In genomic region chr15:79439386-79439785, GRCm38 (mm10) we compare ENCODE assay signal across 10 mouse cellular contexts. TPM values are rescaled to one million over a fixed set of nuclear protein-coding genes. Genes with fewer than 3 reads are reported as not detected.
DNase-seq lines count a peak whose midpoint lies in the region; ATAC-seq lines count a peak whose summit lies in the region.
"Had no signal": no experiment of that assay in that cellular context is flagged by ENCODE, and none has a peak within 500 bp of the region (broad histone marks: within the 10 kb centered on the region; RNA-seq: fewer than 3 reads in every experiment).

No protein-coding gene starts in this region.

- H3K36me3 ChIP-seq in heart, embryonic 12.5 days, result peaks cover 40% of the 10 kb centered on the region
- H3K36me3 ChIP-seq in embryonic facial prominence, embryonic 11.5 days (replicated peaks; ENCODE audit: control insufficient read depth, insufficient read depth, low read depth, low read length), result peaks cover 8% of the 10 kb centered on the region
- H3K36me3 ChIP-seq in hindbrain, embryonic 14.5 days (replicated peaks; ENCODE audit: control insufficient read depth, insufficient read depth), result peaks cover 43% of the 10 kb centered on the region
- H3K36me3 ChIP-seq in midbrain, embryonic 15.5 days (replicated peaks), result no peaks in the 10 kb centered on the region; the same call in 1 of the 2 replicates

- peak overlapping the region; percentile 92 for H3K9ac ChIP-seq in heart, embryonic 12.5 days
- peak overlapping the region; percentile 44; the same call in 1 of the 2 replicates for H3K9ac ChIP-seq in embryonic facial prominence, embryonic 11.5 days (replicated peaks; ENCODE audit: low read length)
- peak overlapping the region; percentile 100 for H3K9ac ChIP-seq in hindbrain, embryonic 14.5 days
- H3K9ac ChIP-seq in midbrain, embryonic 15.5 days, result peak overlapping the region; percentile 100

- no peaks in the 10 kb centered on the region for H3K27me3 ChIP-seq in heart, embryonic 12.5 days (replicated peaks)
- H3K27me3 ChIP-seq in embryonic facial prominence, embryonic 11.5 days (ENCODE audit: control insufficient read depth, insufficient read depth, low read length), result no peaks in the 10 kb centered on the region
- no peaks in the 10 kb centered on the region for H3K27me3 ChIP-seq in hindbrain, embryonic 14.5 days (ENCODE audit: control insufficient read depth, insufficient read depth, low read length)
- H3K27me3 ChIP-seq in midbrain, embryonic 15.5 days (replicated peaks), result no peaks in the 10 kb centered on the region

- ATAC-seq in heart, embryonic 12.5 days (ENCODE audit: insufficient number of reproducible peaks, low FRiP score), result no peak
- no peak for ATAC-seq in embryonic facial prominence, embryonic 11.5 days (replicated peaks; ENCODE audit: insufficient number of reproducible peaks, low FRiP score, low TSS enrichment, low read depth)
- no peak for ATAC-seq in hindbrain, embryonic 14.5 days (ENCODE audit: low FRiP score)
- ATAC-seq in midbrain, embryonic 15.5 days (replicated peaks), result no peak

- H3K4me2 ChIP-seq in heart, embryonic 12.5 days, result peak overlapping the region; percentile 88
- H3K4me2 ChIP-seq in embryonic facial prominence, embryonic 11.5 days (ENCODE audit: low read depth, low read length), result no peak overlapping the region; the same call in 1 of the 2 replicates
- peak overlapping the region; percentile 84 for H3K4me2 ChIP-seq in hindbrain, embryonic 14.5 days (replicated peaks)
- peak overlapping the region; percentile 88 for H3K4me2 ChIP-seq in midbrain, embryonic 15.5 days

- H3K4me3 ChIP-seq in heart, embryonic 12.5 days, result peak overlapping the region; percentile 74; the same call in 1 of the 2 replicates
- peak overlapping the region; percentile 14; the same call in 1 of the 2 replicates for H3K4me3 ChIP-seq in embryonic facial prominence, embryonic 11.5 days (ENCODE audit: low read depth, low read length)
- 0 out of 2 replicates have a peak overlapping the region, but pooled peaks have one; percentile 81 for H3K4me3 ChIP-seq in hindbrain, embryonic 14.5 days (replicated peaks; ENCODE audit: low read length)
- H3K4me3 ChIP-seq in midbrain, embryonic 15.5 days, result peak overlapping the region; percentile 98; the same call in 1 of the 2 replicates

- no peaks in the 10 kb centered on the region for H3K9me3 ChIP-seq in heart, embryonic 12.5 days (replicated peaks)
- H3K9me3 ChIP-seq in embryonic facial prominence, embryonic 11.5 days (replicated peaks; ENCODE audit: control insufficient read depth, low read length), result no peaks in the 10 kb centered on the region
- H3K9me3 ChIP-seq in hindbrain, embryonic 14.5 days (ENCODE audit: control insufficient read depth, low read length), result no peaks in the 10 kb centered on the region
- no peaks in the 10 kb centered on the region for H3K9me3 ChIP-seq in midbrain, embryonic 15.5 days

- H3K4me1 ChIP-seq in heart, embryonic 12.5 days (replicated peaks), result peaks cover 81% of the 10 kb centered on the region
- H3K4me1 ChIP-seq in embryonic facial prominence, embryonic 11.5 days (ENCODE audit: control insufficient read depth, insufficient read depth, low read length), result peaks cover 12% of the 10 kb centered on the region
- H3K4me1 ChIP-seq in hindbrain, embryonic 14.5 days (replicated peaks; ENCODE audit: control insufficient read depth, insufficient read depth, low read length), result peaks cover 62% of the 10 kb centered on the region
- H3K4me1 ChIP-seq in midbrain, embryonic 15.5 days, result peaks cover 67% of the 10 kb centered on the region

- DNase-seq in heart, postnatal 10 days, result no peak
- DNase-seq in embryonic facial prominence, embryonic 11.5 days (ENCODE audit: low spot score), result no peak
- DNase-seq in hindbrain, embryonic 14.5 days (ENCODE audit: low spot score), result no peak
- DNase-seq in c-Kit-positive CD71-positive TER-119-positive erythroid progenitor cells, embryonic 14.5 days (ENCODE audit: low spot score), result no peak
- DNase-seq in urinary bladder, postnatal 10 days (ENCODE audit: low spot score), result no peak
- no peak for DNase-seq in ovary, adult 18-20 months (ENCODE audit: low spot score)
- DNase-seq: cerebellum, adult 9-11 months; liver had no signal

- intact Hi-C loops in heart, postnatal 10 days (cut with DNase I), result no loop called here

- H3K27ac ChIP-seq in heart, embryonic 12.5 days (ENCODE audit: poor library complexity, severe bottlenecking), result peak overlapping the region; percentile 92
- no peak overlapping the region for H3K27ac ChIP-seq in embryonic facial prominence, embryonic 11.5 days (replicated peaks; ENCODE audit: low read depth, low read length)
- H3K27ac ChIP-seq in hindbrain, embryonic 14.5 days, result no peak overlapping the region
- no peak overlapping the region for H3K27ac ChIP-seq in midbrain, embryonic 15.5 days

- WGBS in heart, embryonic 12.5 days, result 66% methylated on average over 4 of the region's 4 CpGs
- WGBS in embryonic facial prominence, embryonic 11.5 days, result 71% methylated on average over 4 of the region's 4 CpGs
- 83% methylated on average over 4 of the region's 4 CpGs for WGBS in hindbrain, embryonic 14.5 days
- WGBS in midbrain, embryonic 15.5 days, result 82% methylated on average over 4 of the region's 4 CpGs

RNA-seq across cellular contexts. Expression of gene Csnk1e, which starts 16.0 kb away (rescaled TPM):
- polyA plus RNA-seq in heart, embryonic 12.5 days (2016; fragmentation: Nextera tagmentation; extraction: Ambion mirVana), result 103 and 111 TPM in 2 replicates
- 10 to 100 TPM; 79.6 to 81.4 TPM for total RNA-seq in heart, postnatal 10 days (2021)
- polyA plus RNA-seq in embryonic facial prominence, embryonic 11.5 days (2014; fragmentation: Nextera tagmentation; extraction: Ambion mirVana), result 108 and 109 TPM in 2 replicates
- 184 and 213 TPM in 2 replicates for polyA plus RNA-seq in hindbrain, embryonic 14.5 days (2014; fragmentation: Nextera tagmentation; extraction: Ambion mirVana)
- polyA plus RNA-seq in midbrain, embryonic 15.5 days (2015; fragmentation: Nextera tagmentation; extraction: Ambion mirVana), result 284 and 297 TPM in 2 replicates

RNA-seq across cellular contexts. Expression of gene Tmem184b, which starts 36.0 kb away (rescaled TPM):
- 77.2 and 82.3 TPM in 2 replicates for polyA plus RNA-seq in heart, embryonic 12.5 days (2016; fragmentation: Nextera tagmentation; extraction: Ambion mirVana)
- 10 to 100 TPM; 59.2 to 67.8 TPM for total RNA-seq in heart, postnatal 10 days (2021)
- 36.2 and 45.5 TPM in 2 replicates for polyA plus RNA-seq in embryonic facial prominence, embryonic 11.5 days (2014; fragmentation: Nextera tagmentation; extraction: Ambion mirVana)
- polyA plus RNA-seq in hindbrain, embryonic 14.5 days (2014; fragmentation: Nextera tagmentation; extraction: Ambion mirVana), result 39.9 and 40.0 TPM in 2 replicates
- polyA plus RNA-seq in midbrain, embryonic 15.5 days (2015; fragmentation: Nextera tagmentation; extraction: Ambion mirVana), result 47.9 and 54.9 TPM in 2 replicates

Comparison
In these comparisons a context has a peak if more than half of its experiments do, and no peak if none do; other contexts are left out.
1. H3K4me3 ChIP-seq: peak in every context shown above with its lines; median percentile 98 in midbrain, embryonic 15.5 days; 81 in hindbrain, embryonic 14.5 days; 74 in heart, embryonic 12.5 days; 14 in embryonic facial prominence, embryonic 11.5 days.
2. H3K9ac ChIP-seq: peak in every context shown above with its lines; median percentile 100 in hindbrain, embryonic 14.5 days; 100 in midbrain, embryonic 15.5 days; 92 in heart, embryonic 12.5 days; 44 in embryonic facial prominence, embryonic 11.5 days.